Mouse (Mus musculus) subcutaneous adipose tissue, adult 2 months (tissue): ENCODE measurements around the gene Csf2. TPM values are rescaled to one million over a fixed set of nuclear protein-coding genes. Genes with fewer than 3 reads are reported as not detected.

ENCODE experiments used
- polyA plus RNA-seq: library from polyadenylated mRNA; depleted of rRNA; stranded (reverse); fragments of >200 nt; gene quantifications from 2 replicates; pipeline ENCODE4 v1.2.3, GENCODE M21; 2012; ENCODE audit warnings: low replicate concordance; rRNA removed

Gene Csf2
- polyA plus RNA-seq = not detected in 2 replicates

DNA sequence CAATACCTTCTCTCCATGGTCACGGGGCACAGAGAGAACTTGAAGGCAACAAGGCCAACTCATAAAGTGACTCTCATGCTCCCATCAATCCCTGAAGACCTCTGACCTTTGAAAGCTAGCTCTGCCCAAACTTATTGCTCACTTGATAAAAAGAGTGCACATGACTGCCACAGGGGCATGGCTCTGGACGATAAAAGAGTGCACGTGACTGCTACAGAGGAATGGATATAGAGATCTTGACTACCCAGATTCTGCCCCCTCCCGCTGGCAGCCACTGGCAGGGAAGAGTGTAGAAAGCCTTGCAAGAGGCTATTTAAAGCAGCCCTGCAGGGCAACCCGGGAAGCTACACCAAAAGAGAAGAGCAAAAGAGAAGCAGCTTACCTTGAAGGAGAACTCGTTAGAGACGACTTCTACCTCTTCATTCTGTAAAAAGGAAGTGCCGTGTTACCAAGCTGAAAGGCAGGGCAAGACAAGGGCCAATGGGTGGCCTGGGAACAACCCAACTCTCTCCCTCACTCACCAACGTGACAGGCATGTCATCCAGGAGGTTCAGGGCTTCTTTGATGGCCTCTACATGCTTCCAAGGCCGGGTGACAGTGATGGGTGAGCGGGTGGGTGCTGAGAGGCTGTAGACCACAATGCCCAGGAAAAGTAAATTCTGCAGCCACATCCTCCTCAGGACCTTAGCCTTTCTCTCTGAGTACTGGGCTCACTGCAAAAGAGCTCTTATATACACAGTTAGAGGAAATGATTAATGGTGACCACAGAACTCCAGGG is at the start of gene Csf2:
Gene Csf2, minus strand, starts transcription at position 728 of the 778 bp plus-strand sequence.

DNA sequence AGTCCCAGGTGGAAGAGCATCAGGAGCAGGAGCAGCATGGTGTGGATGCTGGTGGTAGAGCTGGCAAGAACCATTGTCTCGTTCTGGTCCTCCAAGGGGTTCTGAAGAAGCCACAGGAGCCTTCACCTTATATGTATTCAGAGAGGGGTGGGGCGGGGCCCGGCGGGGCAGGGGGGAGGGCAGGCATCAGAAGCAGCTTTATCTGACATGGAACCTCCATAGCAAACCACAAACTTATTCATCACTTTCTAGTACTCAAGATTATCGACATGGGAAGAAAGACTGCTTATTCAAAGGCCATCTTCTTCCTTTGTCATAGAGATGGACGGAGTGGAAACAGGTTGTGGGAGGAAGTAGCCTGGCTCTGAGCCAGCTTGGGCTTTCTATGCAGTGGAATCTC is 17.7 kb upstream of the Csf2 start, which contains the start of gene Il3:
Gene Il3, minus strand, starts transcription at position 101 of the 400 bp plus-strand sequence.

Other genes starting within 250 kb of the Csf2 start
- gene Slc22a4, start 221.6 kb downstream of the Csf2 start, polyA plus RNA-seq = 15.4 and 46.3 TPM in 2 replicates
- 52.5 and 268 TPM in 2 replicates for gene Pdlim4, start 180.7 kb downstream of the Csf2 start, polyA plus RNA-seq
- 26.3 and 47.4 TPM in 2 replicates for gene P4ha2, start 149.6 kb downstream of the Csf2 start, polyA plus RNA-seq
- not detected in 2 replicates for gene Il3, start 17.6 kb upstream of the Csf2 start, polyA plus RNA-seq
- gene Acsl6, start 54.1 kb upstream of the Csf2 start, polyA plus RNA-seq = 0.07 and 1.8 TPM in 2 replicates
- not detected in 2 replicates for gene Meikin, start 121.0 kb upstream of the Csf2 start, polyA plus RNA-seq
- gene Fnip1, start 188.5 kb upstream of the Csf2 start, polyA plus RNA-seq = 2.9 and 5.2 TPM in 2 replicates